In genomic region chr16:84992888-84993287, GRCm38 (mm10) we compare ENCODE assay signal across 30 mouse cellular contexts.
A peak's percentile ranks its signal among the peaks of the same experiment; 100 is the strongest.
DNase-seq lines count a peak whose midpoint lies in the region; ATAC-seq and TF ChIP-seq lines count a peak whose summit lies in the region.
"Had no signal": no experiment of that assay in that cellular context is flagged by ENCODE, and none has a peak within 500 bp of the region (broad histone marks: within the 10 kb centered on the region; RNA-seq: fewer than 3 reads in every experiment).

No protein-coding gene starts in this region.

- no peaks in the 10 kb centered on the region for H3K9me3 ChIP-seq in heart, postnatal 0 days (replicated peaks; ENCODE audit: control insufficient read depth, low read length)
- H3K9me3 ChIP-seq in heart, embryonic 10.5 days, result no peaks in the 10 kb centered on the region
- H3K9me3 ChIP-seq in lung, postnatal 0 days (ENCODE audit: low read length), result no peaks in the 10 kb centered on the region
- H3K9me3 ChIP-seq: embryonic facial prominence, embryonic 13.5 days; forebrain, embryonic 10.5 days; forebrain, embryonic 13.5 days; heart, embryonic 15.5 days; hindbrain, embryonic 10.5 days; hindbrain, embryonic 13.5 days had no signal

- 50% methylated on average over 7 of the region's 7 CpGs for WGBS in heart, postnatal 0 days
- 82% methylated on average over 7 of the region's 7 CpGs for WGBS in heart, embryonic 10.5 days
- WGBS in lung, postnatal 0 days, result 62% methylated on average over 7 of the region's 7 CpGs

- peaks cover 13% of the 10 kb centered on the region; the same call in 1 of the 2 replicates for H3K36me3 ChIP-seq in heart, postnatal 0 days (replicated peaks; ENCODE audit: control insufficient read depth, insufficient read depth, low read length)
- peaks cover 24% of the 10 kb centered on the region for H3K36me3 ChIP-seq in heart, embryonic 10.5 days
- H3K36me3 ChIP-seq in lung, postnatal 0 days (ENCODE audit: insufficient read depth, low read length), result no peaks in the 10 kb centered on the region
- H3K36me3 ChIP-seq: G1E had no signal

- ATAC-seq in heart, postnatal 0 days (ENCODE audit: insufficient read depth, low read depth), result peak; percentile 51; the same call in 1 of the 2 replicates
- ATAC-seq in lung, postnatal 0 days, result no peak
- ATAC-seq: forebrain, embryonic 13.5 days; forebrain, embryonic 16.5 days; hindbrain, embryonic 16.5 days; intestine, embryonic 16.5 days; Patski had no signal

- peak overlapping the region; percentile 48 for H3K27ac ChIP-seq in heart, postnatal 0 days (ENCODE audit: low read depth)
- H3K27ac ChIP-seq in heart, embryonic 10.5 days, result no peak overlapping the region
- 0 out of 2 replicates have a peak overlapping the region, but pooled peaks have one; percentile 10 for H3K27ac ChIP-seq in layer of hippocampus, adult 2 months
- peak overlapping the region; percentile 74 for H3K27ac ChIP-seq in lung, postnatal 0 days (ENCODE audit: low read length)
- H3K27ac ChIP-seq: embryonic facial prominence, embryonic 13.5 days; forebrain, embryonic 10.5 days; forebrain, embryonic 13.5 days; heart, embryonic 15.5 days; hindbrain, embryonic 10.5 days; hindbrain, embryonic 13.5 days had no signal

- no peak overlapping the region for H3K9ac ChIP-seq in heart, postnatal 0 days (replicated peaks; ENCODE audit: low read depth, low read length)
- no peak overlapping the region for H3K9ac ChIP-seq in lung, postnatal 0 days (replicated peaks; ENCODE audit: low read depth)
- H3K9ac ChIP-seq: embryonic facial prominence, embryonic 13.5 days; forebrain, embryonic 13.5 days; heart, embryonic 15.5 days; hindbrain, embryonic 13.5 days had no signal

- no peaks in the 10 kb centered on the region for H3K27me3 ChIP-seq in heart, postnatal 0 days (ENCODE audit: control insufficient read depth, insufficient read depth, low read length)
- H3K27me3 ChIP-seq in heart, embryonic 10.5 days (ENCODE audit: insufficient read depth, poor library complexity, severe bottlenecking), result no peaks in the 10 kb centered on the region
- no peaks in the 10 kb centered on the region for H3K27me3 ChIP-seq in lung, postnatal 0 days (replicated peaks; ENCODE audit: insufficient read depth, low read length)
- H3K27me3 ChIP-seq: CH12.LX; embryonic facial prominence, embryonic 13.5 days; forebrain, embryonic 13.5 days; heart, embryonic 15.5 days; hindbrain, embryonic 13.5 days; Patski had no signal

- H3K4me2 ChIP-seq in heart, postnatal 0 days (ENCODE audit: low read depth, low read length), result no peak overlapping the region
- no peak overlapping the region for H3K4me2 ChIP-seq in lung, postnatal 0 days (replicated peaks; ENCODE audit: low read depth, low read length)
- H3K4me2 ChIP-seq: embryonic facial prominence, embryonic 13.5 days; forebrain, embryonic 13.5 days; heart, embryonic 11.5 days; heart, embryonic 15.5 days; hindbrain, embryonic 13.5 days had no signal

- TF ChIP-seq EP300 in heart, postnatal 0 days (IDR thresholded peaks at IDR 0.05; ENCODE audit: low read depth), result no peak
- no peak for TF ChIP-seq EP300 in lung, postnatal 0 days (IDR thresholded peaks at IDR 0.05)

- no peak for TF ChIP-seq CTCF in heart, postnatal 0 days (IDR thresholded peaks at IDR 0.05; ENCODE audit: low read depth)
- no peak for TF ChIP-seq CTCF in layer of hippocampus, adult 2 months (conservative IDR thresholded peaks at IDR 0.05)
- TF ChIP-seq CTCF in lung, postnatal 0 days (IDR thresholded peaks at IDR 0.05), result peak; percentile 19

- peaks cover 23% of the 10 kb centered on the region; the same call in 1 of the 2 replicates for H3K4me1 ChIP-seq in heart, postnatal 0 days (ENCODE audit: control insufficient read depth, insufficient read depth)
- peaks cover 4% of the 10 kb centered on the region; the same call in 1 of the 2 replicates for H3K4me1 ChIP-seq in heart, embryonic 10.5 days
- H3K4me1 ChIP-seq in lung, postnatal 0 days (ENCODE audit: insufficient read depth, low read depth, low read length), result peaks cover 17% of the 10 kb centered on the region; the same call in 1 of the 2 replicates

- H3K4me3 ChIP-seq in heart, postnatal 0 days (ENCODE audit: low read depth, low read length), result no peak overlapping the region
- no peak overlapping the region for H3K4me3 ChIP-seq in heart, embryonic 10.5 days
- H3K4me3 ChIP-seq in layer of hippocampus, adult 2 months, result no peak overlapping the region
- no peak overlapping the region for H3K4me3 ChIP-seq in lung, postnatal 0 days (ENCODE audit: low read depth, low read length)
- H3K4me3 ChIP-seq: embryonic facial prominence, embryonic 13.5 days; forebrain, embryonic 10.5 days; forebrain, embryonic 13.5 days; heart, embryonic 15.5 days; hindbrain, embryonic 10.5 days; hindbrain, embryonic 13.5 days had no signal

- peak; percentile 76 for DNase-seq in heart, adult 11 months
- no peak for DNase-seq in heart, adult 18-20 months
- peak; percentile 23 for DNase-seq in heart, postnatal 0 days (ENCODE audit: low spot score)
- no peak for DNase-seq in heart, embryonic 10.5 days (ENCODE audit: low spot score)
- DNase-seq in layer of hippocampus, adult 2 months (ENCODE audit: low spot score in 2 of 2), result no peak
- no peak for DNase-seq in layer of hippocampus, adult 9-11 months
- no peak for DNase-seq in lung, postnatal 0 days (ENCODE audit: low spot score)
- no peak for DNase-seq in lung, postnatal 25 days (ENCODE audit: low spot score)
- DNase-seq: adrenal gland, postnatal 10 days; adrenal gland, postnatal 36 days; B cell, adult 2 months; cerebellum, adult 18-20 months; cerebellum, adult 9-10 months; cerebellum, postnatal 14 days; gastrocnemius, postnatal 10 days; gastrocnemius, postnatal 36 days; heart, postnatal 36 days had no signal

Comparison
In these comparisons a context has a peak if more than half of its experiments do, and no peak if none do; other contexts are left out.
1. DNase-seq: peak in heart, adult 11 months (single experiment) and heart, postnatal 0 days (single experiment); none in heart, adult 18-20 months (0 of 2), heart, embryonic 10.5 days (single experiment), layer of hippocampus, adult 2 months (0 of 2), layer of hippocampus, adult 9-11 months (single experiment), lung, postnatal 0 days (single experiment) and lung, postnatal 25 days (single experiment).